Mouse (Mus musculus) natural killer cell, adult 2 months (primary cell): ENCODE measurements around the gene Trim65.
"Not testable (repeated sequence)": the region's sequence is repeated elsewhere in the genome, so short reads cannot be mapped to it uniquely, and the experiment has no call there.

Experiments used
- DNase-seq, 2 experiments: peaks; one replicate each; pipeline ENCODE4 v3.0.0; 2022; ENCODE audit warnings: low spot score in 2 of 2

Trim65 gene

GRCm38 (mm10) chr11:116108464-116109137 lies 22.3 kb downstream of the Trim65 start:
- DNase-seq, result no peak

- no peak for DNase-seq
Observed at GRCm38 (mm10) chr11:116107777-116108285, 23.1 kb downstream of the Trim65 start.

- no peak for DNase-seq
Observed at GRCm38 (mm10) chr11:116106963-116107776, 23.8 kb downstream of the Trim65 start.

GRCm38 (mm10) chr11:116106154-116106962 lies 24.6 kb downstream of the Trim65 start:
- DNase-seq, result no peak

GRCm38 (mm10) chr11:116105065-116105464 lies 25.9 kb downstream of the Trim65 start:
- DNase-seq, result no peak

- DNase-seq, result no peak
Observed at GRCm38 (mm10) chr11:116104006-116104646, 26.8 kb downstream of the Trim65 start.

GRCm38 (mm10) chr11:116103572-116103971 lies 27.4 kb downstream of the Trim65 start:
- no peak for DNase-seq

GRCm38 (mm10) chr11:116102472-116102871 lies 28.5 kb downstream of the Trim65 start:
- DNase-seq, result no peak

GRCm38 (mm10) chr11:116101931-116102381 lies 29.0 kb downstream of the Trim65 start:
- DNase-seq, result no peak

GRCm38 (mm10) chr11:116100839-116101238 lies 30.1 kb downstream of the Trim65 start:
- no peak for DNase-seq

- DNase-seq, result no peak
Observed at GRCm38 (mm10) chr11:116100385-116100784, 30.5 kb downstream of the Trim65 start.

- no peak for DNase-seq
Observed at GRCm38 (mm10) chr11:116099462-116099861, 31.5 kb downstream of the Trim65 start.

GRCm38 (mm10) chr11:116098711-116099460 lies 32.0 kb downstream of the Trim65 start:
- no peak for DNase-seq

- peak; percentile 35 to 51 for DNase-seq
Observed at GRCm38 (mm10) chr11:116096213-116097108, 34.5 kb downstream of the Trim65 start.

GRCm38 (mm10) chr11:116095573-116095972 lies 35.4 kb downstream of the Trim65 start:
- DNase-seq, result no peak

- DNase-seq, result no peak
Observed at GRCm38 (mm10) chr11:116093771-116094565, 37.0 kb downstream of the Trim65 start.

- DNase-seq, result not testable (repeated sequence)
Observed at GRCm38 (mm10) chr11:116092959-116093358, 38.0 kb downstream of the Trim65 start.

- no peak for DNase-seq
Observed at GRCm38 (mm10) chr11:116091591-116091990, 39.3 kb downstream of the Trim65 start.

GRCm38 (mm10) chr11:116089545-116089944 lies 41.4 kb downstream of the Trim65 start:
- DNase-seq, result no peak
